Mouse (Mus musculus) brain, adult 10 weeks (tissue): Measurements from ENCODE around the gene Rhd. TPM values are rescaled to one million over a fixed set of nuclear protein-coding genes. Genes with fewer than 3 reads are reported as not detected.

Experiments used
- polyA plus RNA-seq: library from polyadenylated mRNA; stranded (reverse); fragments of 350-450 nt; fragmentation: Illumina TruSeq; extraction: RNeasy Lipid Tissue Mini Kit (QIAGEN cat#74804); gene quantifications from one replicate; pipeline ENCODE4 v1.2.3, GENCODE M21; 2015; ENCODE audit warnings: low read depth, low replicate concordance

The Rhd gene
- polyA plus RNA-seq, result not detected

GRCm38 (mm10) chr4:134863937-134864729, at the start of gene Rhd:
Rhd (plus strand) TSS chr4:134864536.

GRCm38 (mm10) chr4:134853259-134853636, 11.1 kb upstream of the Rhd start, which contains the start of gene Maco1:
Maco1 (minus strand) TSS chr4:134853345.

GRCm38 (mm10) chr4:134914864-134915209, 50.5 kb downstream of the Rhd start, which contains the start of gene Tmem50a:
Tmem50a (minus strand) TSS chr4:134915024.

GRCm38 (mm10) chr4:134923258-134924018, 59.1 kb downstream of the Rhd start, which contains the start of gene Rsrp1:
Rsrp1 (plus strand) TSS chr4:134923592.

GRCm38 (mm10) chr4:134930684-134931481, 66.5 kb downstream of the Rhd start, which contains the start of gene Syf2:
Syf2 (plus strand) TSS chr4:134930898.

Other genes with a start within 250 kb of the Rhd start
- 17.8 TPM for gene Man1c1, start 160.2 kb upstream of the Rhd start, polyA plus RNA-seq
- 3.4 TPM for gene Ldlrap1, start 96.5 kb upstream of the Rhd start, polyA plus RNA-seq
- 39.3 TPM for gene Maco1, start 11.2 kb upstream of the Rhd start, polyA plus RNA-seq
- gene Tmem50a, start 50.5 kb downstream of the Rhd start, polyA plus RNA-seq, result 187 TPM
- 318 TPM for gene Rsrp1, start 59.1 kb downstream of the Rhd start, polyA plus RNA-seq
- 77.9 TPM for gene Syf2, start 66.4 kb downstream of the Rhd start, polyA plus RNA-seq